Mouse (Mus musculus): ENCODE results near the gene Mybphl. TPM values are rescaled to one million over a fixed set of nuclear protein-coding genes. Genes with fewer than 3 reads are reported as not detected.

Mybphl gene
- polyA plus RNA-seq, 1 experiment from 2014 or later: not detected

DNA sequence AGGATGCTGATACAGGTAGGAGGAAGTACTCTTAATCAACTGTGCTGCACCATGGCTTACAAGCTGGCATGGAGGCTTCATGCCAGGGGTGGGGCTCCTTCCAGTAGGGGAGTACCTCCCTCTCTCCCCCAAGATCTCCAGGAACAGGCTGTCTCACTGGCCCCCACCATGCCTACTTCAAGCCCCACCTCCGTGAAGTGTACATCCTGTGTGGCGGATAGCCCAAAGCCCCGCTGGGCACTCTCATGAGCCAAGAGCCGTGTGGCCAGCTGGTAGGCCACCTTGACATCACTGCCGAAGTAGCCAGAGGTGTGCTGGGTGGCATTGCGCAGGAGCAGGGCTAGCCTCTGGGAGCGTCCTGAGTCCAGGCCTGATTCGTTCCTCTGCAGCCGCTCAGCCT lies 33.6 kb downstream of the Mybphl start:
- H3K4me2 ChIP-seq (ENCODE audit: low read depth, low read length, severe bottlenecking): no peak overlapping the region
- WGBS: 92% methylated on average over 9 of the region's 9 CpGs

DNA sequence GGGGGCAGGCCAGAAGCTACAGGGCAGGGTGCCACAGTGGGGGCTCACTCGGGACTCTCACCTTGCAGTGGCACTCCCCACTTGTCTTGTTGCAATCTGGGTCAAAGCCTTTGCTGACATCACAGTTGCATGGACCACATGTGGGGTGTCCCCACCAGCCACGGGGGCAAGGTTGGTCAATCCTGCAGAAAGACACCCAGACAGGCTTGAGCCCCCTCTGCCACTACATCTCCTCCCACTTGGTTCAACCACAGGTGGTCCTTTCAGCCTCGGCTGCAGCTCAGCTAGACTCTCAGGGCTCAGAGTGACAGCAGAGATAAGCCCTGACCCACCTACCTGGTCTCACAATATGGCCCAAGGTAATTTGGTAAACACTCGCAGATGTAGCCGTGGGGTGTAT lies 35.7 kb downstream of the Mybphl start:
- Histone ChIP-seq H3K9ac (ENCODE audit: low read length) (no peak overlapping the region), H3K4me3 (ENCODE audit: low read depth, low read length) (no peak overlapping the region), H3K27me3 (ENCODE audit: control insufficient read depth, insufficient read depth, low read length) (no peaks in the 10 kb centered on the region), H3K27ac (ENCODE audit: low read depth, low read length) (no peak overlapping the region), H3K4me1 (replicated peaks; ENCODE audit: control insufficient read depth, insufficient read depth, low read length) (peaks cover 6% of the 10 kb centered on the region; the same call in 1 of the 2 replicates), H3K4me2 (ENCODE audit: low read depth, low read length, severe bottlenecking) (no peak overlapping the region), H3K9me3 (ENCODE audit: control insufficient read depth, low read length) (no peaks in the 10 kb centered on the region), H3K36me3 (ENCODE audit: control insufficient read depth, insufficient read depth, low read length) (peaks cover 23% of the 10 kb centered on the region)
- peak; percentile 49 for DNase-seq (ENCODE audit: low spot score)
- WGBS: 88% methylated on average over 5 of the region's 5 CpGs
- ATAC-seq (replicated peaks; ENCODE audit: low FRiP score): no peak

More for the DNA sequence above, 33.6 kb downstream of the Mybphl start:
- DNase-seq (ENCODE audit: low spot score) (no peak), ATAC-seq (replicated peaks; ENCODE audit: low FRiP score) (no peak)
- no peaks in the 10 kb centered on the region for H3K27me3 ChIP-seq (ENCODE audit: control insufficient read depth, insufficient read depth, low read length)
- H3K9ac ChIP-seq (ENCODE audit: low read length): no peak overlapping the region
- H3K36me3 ChIP-seq (ENCODE audit: control insufficient read depth, insufficient read depth, low read length): peaks cover 25% of the 10 kb centered on the region
- no peak overlapping the region for H3K4me3 ChIP-seq (ENCODE audit: low read depth, low read length)
- no peaks in the 10 kb centered on the region for H3K9me3 ChIP-seq (ENCODE audit: control insufficient read depth, low read length)
- no peak overlapping the region for H3K27ac ChIP-seq (ENCODE audit: low read depth, low read length)
- no peaks in the 10 kb centered on the region for H3K4me1 ChIP-seq (replicated peaks; ENCODE audit: control insufficient read depth, insufficient read depth, low read length)

DNA sequence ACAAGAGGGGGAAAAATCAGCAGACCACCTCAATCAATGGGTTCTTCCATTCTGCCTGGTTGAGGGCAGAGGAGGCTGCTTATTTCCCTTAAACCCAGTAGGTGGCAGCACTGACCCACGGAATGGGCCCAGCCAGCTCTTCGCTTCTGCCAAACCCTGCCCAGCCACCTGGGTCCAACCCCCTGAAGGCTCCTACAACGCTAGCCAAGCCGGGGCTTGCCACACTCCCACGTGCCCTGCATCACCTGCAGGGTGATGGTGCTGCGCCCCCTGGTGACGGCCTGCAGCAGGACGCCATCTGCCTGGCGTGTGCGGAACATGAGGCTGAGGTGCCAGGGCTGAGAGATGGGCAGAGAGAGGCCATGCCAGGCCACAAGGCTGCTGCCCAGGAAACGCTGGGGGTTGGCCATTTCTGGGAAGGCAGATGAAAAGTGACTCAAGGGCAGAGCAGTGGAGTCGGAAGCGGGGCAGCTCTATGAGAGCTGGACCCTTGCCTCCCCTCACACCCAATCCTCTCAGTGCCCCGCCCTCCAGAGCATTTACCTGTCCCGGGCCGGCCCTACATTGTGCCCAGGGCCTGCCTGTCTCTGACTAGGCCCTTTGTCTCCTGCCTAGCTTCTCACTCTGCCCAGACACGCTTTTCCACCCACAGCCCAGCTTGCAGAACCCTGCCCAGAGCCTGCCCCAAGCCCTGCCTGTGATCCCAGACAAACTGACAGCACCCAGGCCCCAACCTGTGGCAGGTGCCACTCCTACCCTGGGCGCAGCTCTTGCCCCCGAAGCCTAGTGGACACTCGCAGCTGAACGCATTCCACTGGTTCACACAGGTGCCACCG lies 37.2 kb downstream of the Mybphl start:
- peaks cover 23% of the 10 kb centered on the region; the same call in 1 of the 2 replicates for H3K36me3 ChIP-seq (ENCODE audit: control insufficient read depth, insufficient read depth, low read length)
- no peak overlapping the region for H3K27ac ChIP-seq (ENCODE audit: low read depth, low read length)
- H3K9me3 ChIP-seq (ENCODE audit: control insufficient read depth, low read length): no peaks in the 10 kb centered on the region
- H3K4me1 ChIP-seq (replicated peaks; ENCODE audit: control insufficient read depth, insufficient read depth, low read length): peaks cover 15% of the 10 kb centered on the region
- ATAC-seq (replicated peaks; ENCODE audit: low FRiP score) (peak; percentile 88), DNase-seq (ENCODE audit: low spot score) (peak; percentile 93)
- no peak overlapping the region for H3K4me2 ChIP-seq (ENCODE audit: low read depth, low read length, severe bottlenecking)
- H3K4me3 ChIP-seq (ENCODE audit: low read depth, low read length): no peak overlapping the region
- 41% methylated on average over 22 of the region's 22 CpGs for WGBS
- H3K27me3 ChIP-seq (ENCODE audit: control insufficient read depth, insufficient read depth, low read length): no peaks in the 10 kb centered on the region
- no peak overlapping the region; the same call in 1 of the 2 replicates for H3K9ac ChIP-seq (ENCODE audit: low read length)

DNA sequence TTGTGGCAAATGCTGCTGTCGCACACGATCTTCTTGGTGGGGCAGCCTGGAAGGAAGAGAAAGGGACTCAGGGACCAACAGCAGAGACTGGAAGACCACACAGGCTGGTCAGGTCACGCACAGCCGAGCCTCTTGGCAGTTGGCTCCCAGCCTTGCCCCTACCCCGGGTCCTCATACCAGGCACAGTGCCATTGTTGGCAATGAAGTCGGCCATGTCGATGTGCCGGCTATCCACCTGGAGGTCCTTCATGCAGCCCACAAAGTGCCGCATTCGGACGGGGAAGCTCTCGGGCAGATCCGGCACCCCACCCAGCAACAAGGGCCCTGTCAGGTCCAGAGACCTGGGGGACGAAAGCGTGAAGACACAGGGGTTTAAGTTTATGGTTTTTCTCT lies 37.8 kb downstream of the Mybphl start:
- ATAC-seq (replicated peaks; ENCODE audit: low FRiP score): no peak
- no peaks in the 10 kb centered on the region for H3K27me3 ChIP-seq (ENCODE audit: control insufficient read depth, insufficient read depth, low read length)
- peaks cover 21% of the 10 kb centered on the region; the same call in 1 of the 2 replicates for H3K36me3 ChIP-seq (ENCODE audit: control insufficient read depth, insufficient read depth, low read length)
- no peak overlapping the region for H3K4me3 ChIP-seq (ENCODE audit: low read depth, low read length)
- peaks cover 15% of the 10 kb centered on the region for H3K4me1 ChIP-seq (replicated peaks; ENCODE audit: control insufficient read depth, insufficient read depth, low read length)
- H3K4me2 ChIP-seq (ENCODE audit: low read depth, low read length, severe bottlenecking): no peak overlapping the region
- H3K9ac ChIP-seq (ENCODE audit: low read length): no peak overlapping the region
- H3K9me3 ChIP-seq (ENCODE audit: control insufficient read depth, low read length): no peaks in the 10 kb centered on the region
- 87% methylated on average over 15 of the region's 15 CpGs for WGBS
- no peak for DNase-seq (ENCODE audit: low spot score)
- H3K27ac ChIP-seq (ENCODE audit: low read depth, low read length): no peak overlapping the region

DNA sequence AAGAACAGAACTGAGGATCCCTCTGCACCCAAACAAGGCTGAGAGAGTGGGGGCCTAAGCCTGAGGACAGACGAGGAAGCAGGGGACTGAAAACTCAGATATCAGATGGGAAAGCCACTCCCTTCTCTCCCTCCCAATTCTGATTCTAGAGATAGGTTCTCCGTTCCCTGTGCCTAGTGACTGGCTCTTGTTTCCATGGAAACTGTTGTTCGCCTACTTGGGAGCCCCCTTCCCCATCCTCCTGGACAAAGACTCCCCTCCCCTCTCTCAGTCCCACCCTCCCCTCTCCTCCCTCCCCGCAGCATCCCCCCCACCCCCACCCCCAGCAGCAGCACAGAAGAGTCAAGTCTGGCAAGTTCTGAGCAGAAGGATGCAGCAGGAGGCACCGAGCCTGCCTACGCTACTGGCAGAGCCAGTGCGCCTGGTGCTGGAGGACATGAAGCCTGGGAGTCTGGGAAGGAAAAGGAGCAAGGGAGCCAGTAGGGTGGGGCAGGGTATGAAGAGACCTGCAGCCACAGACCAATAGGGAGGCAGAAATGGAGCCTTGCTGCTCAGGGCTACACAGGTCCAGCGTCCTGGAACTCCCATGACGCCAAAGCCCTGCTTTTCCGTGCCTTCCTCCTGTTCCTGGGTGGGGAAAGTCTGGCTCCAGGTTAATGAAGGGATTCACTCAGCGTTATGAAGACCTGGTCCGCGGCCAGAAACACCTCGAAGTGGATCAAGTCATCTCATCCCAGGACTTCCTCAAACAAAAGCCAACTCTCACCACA lies 41.0 kb downstream of the Mybphl start:
- Histone ChIP-seq H3K27ac (ENCODE audit: low read depth, low read length) (peak overlapping the region; percentile 65), H3K36me3 (ENCODE audit: control insufficient read depth, insufficient read depth, low read length) (peaks cover 10% of the 10 kb centered on the region; the same call in 1 of the 2 replicates), H3K4me1 (replicated peaks; ENCODE audit: control insufficient read depth, insufficient read depth, low read length) (peaks cover 22% of the 10 kb centered on the region), H3K4me3 (ENCODE audit: low read depth, low read length) (no peak overlapping the region), H3K27me3 (ENCODE audit: control insufficient read depth, insufficient read depth, low read length) (no peaks in the 10 kb centered on the region), H3K4me2 (ENCODE audit: low read depth, low read length, severe bottlenecking) (peak overlapping the region; percentile 1), H3K9ac (ENCODE audit: low read length) (peak overlapping the region; percentile 30; the same call in 1 of the 2 replicates), H3K9me3 (ENCODE audit: control insufficient read depth, low read length) (no peaks in the 10 kb centered on the region)
- peak; percentile 69 for DNase-seq (ENCODE audit: low spot score)
- 26% methylated on average over 14 of the region's 14 CpGs for WGBS
- peak; percentile 28 for ATAC-seq (replicated peaks; ENCODE audit: low FRiP score)

DNA sequence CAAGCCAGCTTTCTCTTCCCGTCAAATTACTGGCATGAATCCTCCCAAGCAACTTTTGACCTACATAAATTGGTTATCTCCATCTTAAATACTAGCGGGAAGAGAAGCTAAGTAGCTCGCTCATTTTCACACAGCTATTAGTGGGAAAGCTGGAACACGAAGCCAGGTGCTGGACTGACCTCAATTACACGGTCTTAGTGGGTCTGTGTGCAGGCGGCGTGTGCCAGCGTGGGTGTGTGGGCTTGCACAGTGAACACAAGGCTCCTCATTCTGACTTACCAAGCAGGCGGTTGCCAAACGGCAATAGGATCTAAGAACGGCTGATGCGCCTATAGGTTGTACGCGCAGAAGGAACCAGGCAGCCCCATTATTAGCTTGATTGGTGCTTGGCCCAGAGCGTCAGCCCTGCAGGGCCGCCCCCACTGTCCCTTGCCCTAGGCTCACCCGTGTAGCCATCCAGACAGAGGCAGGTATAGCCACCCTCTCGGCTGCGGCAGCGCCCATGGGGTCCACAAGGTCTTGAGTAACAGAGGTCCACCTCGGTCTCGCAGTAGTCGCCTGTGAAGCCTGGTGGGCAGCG lies 41.7 kb downstream of the Mybphl start:
- DNase-seq (ENCODE audit: low spot score) (peak; percentile 54), ATAC-seq (replicated peaks; ENCODE audit: low FRiP score) (no peak)
- H3K36me3 ChIP-seq (ENCODE audit: control insufficient read depth, insufficient read depth, low read length): peaks cover 10% of the 10 kb centered on the region; the same call in 1 of the 2 replicates
- H3K4me2 ChIP-seq (ENCODE audit: low read depth, low read length, severe bottlenecking): no peak overlapping the region
- H3K9me3 ChIP-seq (ENCODE audit: control insufficient read depth, low read length): no peaks in the 10 kb centered on the region
- H3K27me3 ChIP-seq (ENCODE audit: control insufficient read depth, insufficient read depth, low read length): no peaks in the 10 kb centered on the region
- no peak overlapping the region for H3K4me3 ChIP-seq (ENCODE audit: low read depth, low read length)
- H3K4me1 ChIP-seq (replicated peaks; ENCODE audit: control insufficient read depth, insufficient read depth, low read length): peaks cover 29% of the 10 kb centered on the region
- peak overlapping the region; percentile 65 for H3K27ac ChIP-seq (ENCODE audit: low read depth, low read length)
- H3K9ac ChIP-seq (ENCODE audit: low read length): no peak overlapping the region
- 88% methylated on average over 24 of the region's 24 CpGs for WGBS

DNA sequence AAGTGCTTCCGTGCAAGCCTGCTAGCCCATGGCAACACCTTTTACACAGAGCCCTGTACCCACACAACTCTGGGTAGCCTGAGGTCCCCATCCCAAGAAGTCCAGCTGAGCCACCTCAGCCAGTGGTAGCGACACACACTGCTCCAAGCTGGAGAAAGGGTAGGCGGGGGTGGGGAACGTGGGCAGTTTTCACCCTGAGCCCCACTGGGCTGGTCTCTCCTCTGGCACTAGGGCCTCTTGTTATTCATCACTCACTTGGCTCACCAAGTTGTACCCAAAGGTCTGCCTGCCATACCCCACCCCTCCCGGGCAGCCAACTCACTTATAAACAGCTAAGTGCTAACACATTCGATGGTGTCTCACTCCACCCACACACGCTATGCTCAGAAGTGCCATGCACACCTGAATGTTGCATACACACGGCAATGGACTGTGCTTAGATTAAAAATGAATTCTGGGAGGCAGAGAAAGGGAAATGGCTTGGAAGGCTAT lies 43.9 kb downstream of the Mybphl start:
- H3K9me3 ChIP-seq (ENCODE audit: control insufficient read depth, low read length): peaks cover 12% of the 10 kb centered on the region
- H3K4me2 ChIP-seq (ENCODE audit: low read depth, low read length, severe bottlenecking): no peak overlapping the region
- H3K4me3 ChIP-seq (ENCODE audit: low read depth, low read length): no peak overlapping the region
- no peak for ATAC-seq (replicated peaks; ENCODE audit: low FRiP score)
- 0 out of 2 replicates have a peak overlapping the region, but pooled peaks have one; percentile 12 for H3K27ac ChIP-seq (ENCODE audit: low read depth, low read length)
- DNase-seq (ENCODE audit: low spot score): peak; percentile 51
- H3K4me1 ChIP-seq (replicated peaks; ENCODE audit: control insufficient read depth, insufficient read depth, low read length): peaks cover 38% of the 10 kb centered on the region
- H3K27me3 ChIP-seq (ENCODE audit: control insufficient read depth, insufficient read depth, low read length): no peaks in the 10 kb centered on the region
- H3K36me3 ChIP-seq (ENCODE audit: control insufficient read depth, insufficient read depth, low read length): peaks cover 27% of the 10 kb centered on the region
- no peak overlapping the region for H3K9ac ChIP-seq (ENCODE audit: low read length)
- WGBS: 89% methylated on average over 8 of the region's 8 CpGs

DNA sequence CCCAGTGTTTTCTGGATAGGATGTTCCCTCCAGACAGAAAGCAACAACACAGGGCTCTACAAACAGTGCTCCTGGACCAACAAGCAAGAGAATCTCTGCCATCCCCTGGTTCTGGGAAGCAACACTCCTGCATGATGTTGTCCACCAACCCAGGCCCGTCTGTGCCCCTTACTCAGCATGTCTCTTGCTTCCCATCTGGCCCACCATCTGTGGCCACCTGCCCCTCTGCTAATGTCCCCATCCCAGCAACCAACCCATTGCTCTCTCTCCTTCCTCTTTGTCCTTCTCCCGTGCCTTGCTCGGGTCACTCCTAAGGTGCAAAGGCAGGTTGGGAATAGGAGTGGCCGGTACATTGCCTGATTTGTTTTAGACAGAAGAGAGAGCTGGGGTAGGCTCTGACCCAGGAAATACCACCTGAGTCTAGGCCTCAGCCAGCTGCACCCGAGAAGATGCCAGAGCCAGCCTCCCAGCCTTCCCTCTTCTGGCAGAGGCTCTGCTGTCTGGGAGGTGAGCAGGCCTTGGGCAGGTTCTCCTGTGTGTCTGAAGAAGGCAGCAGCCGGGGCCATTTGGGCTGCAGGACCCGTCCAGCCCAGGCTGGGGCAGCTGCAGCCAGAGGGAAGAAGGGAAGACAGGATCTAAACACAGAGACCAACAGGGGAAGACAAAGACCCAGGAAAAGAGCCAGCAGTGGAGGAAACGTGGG lies 45.1 kb downstream of the Mybphl start:
- ATAC-seq (replicated peaks; ENCODE audit: low FRiP score): no peak
- Histone ChIP-seq H3K27ac (ENCODE audit: low read depth, low read length) (peak overlapping the region; percentile 90), H3K36me3 (ENCODE audit: control insufficient read depth, insufficient read depth, low read length) (peaks cover 35% of the 10 kb centered on the region), H3K9ac (ENCODE audit: low read length) (peak overlapping the region; percentile 80), H3K27me3 (ENCODE audit: control insufficient read depth, insufficient read depth, low read length) (no peaks in the 10 kb centered on the region), H3K4me3 (ENCODE audit: low read depth, low read length) (peak overlapping the region; percentile 24), H3K9me3 (ENCODE audit: control insufficient read depth, low read length) (peaks cover 22% of the 10 kb centered on the region), H3K4me1 (replicated peaks; ENCODE audit: control insufficient read depth, insufficient read depth, low read length) (peaks cover 38% of the 10 kb centered on the region), H3K4me2 (ENCODE audit: low read depth, low read length, severe bottlenecking) (peak overlapping the region; percentile 55)
- DNase-seq (ENCODE audit: low spot score): peak; percentile 55
- 39% methylated on average over 8 of the region's 8 CpGs for WGBS
